Mouse (Mus musculus) thymus, adult 2 months (tissue): ENCODE results near the gene Phgdh.

ENCODE experiments used
- CTCF ChIP-seq: fragments of 200-500 bp; IDR thresholded peaks from 2 replicates; pipeline ENCODE4 v1.5.1; 2012; ENCODE audit warnings: mild to moderate bottlenecking, control low read depth, low read length, moderate library complexity, borderline replicate concordance; ENCODE audit not compliant: control insufficient read depth, poor library complexity, insufficient read depth; ENCODE audit errors: extremely low read depth
- POLR2A ChIP-seq: fragments of 200-500 bp; IDR thresholded peaks from 2 replicates; pipeline ENCODE4 v1.6.1; 2012; ENCODE audit warnings: mild to moderate bottlenecking, low read length, control low read depth, moderate library complexity; ENCODE audit not compliant: control insufficient read depth, poor library complexity, insufficient read depth; ENCODE audit errors: extremely low read depth

- TF ChIP-seq POLR2A: no peak
- no peak for TF ChIP-seq CTCF
Observed at GRCm38 (mm10) chr3:98366823-98367222, 27.0 kb upstream of the Phgdh start.
